ENCODE assay signal across 18 mouse cellular contexts in the genomic region with DNA sequence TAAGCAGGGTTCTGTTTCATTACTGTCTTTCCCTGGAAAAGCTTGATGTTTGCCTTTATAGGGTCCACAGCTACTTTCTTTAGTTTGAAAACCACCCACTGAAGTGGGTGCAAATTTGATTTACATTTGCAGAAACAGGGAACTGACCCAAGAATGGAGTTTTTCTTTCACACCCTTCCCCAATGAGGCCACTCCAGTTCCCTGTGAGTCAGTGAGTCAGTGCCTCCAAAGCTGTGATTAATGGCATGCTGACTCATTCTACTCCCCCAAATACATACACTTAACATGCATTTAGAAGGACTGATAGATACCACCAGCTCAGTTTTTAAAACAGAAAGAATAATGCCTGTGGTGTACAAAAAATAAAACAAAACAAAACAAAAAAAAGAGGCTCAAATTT.
"Had no signal": no experiment of that assay in that cellular context is flagged by ENCODE, and none has a peak within 500 bp of the region (broad histone marks: within the 10 kb centered on the region; RNA-seq: fewer than 3 reads in every experiment).

No protein-coding gene starts in this region.

- H3K4me1 ChIP-seq: limb, embryonic 13.5 days; liver, embryonic 12.5 days; liver, embryonic 15.5 days; lung, embryonic 15.5 days had no signal

- DNase-seq: kidney, adult 2 months; kidney, postnatal 25 days; layer of hippocampus, adult 9-11 months; left cerebral cortex, postnatal 4 days; liver; lung, adult 18-20 months; lung, postnatal 10 days; lung, postnatal 4 days; midbrain, embryonic 14.5 days; thymus, adult 18-20 months; thymus, postnatal 36 days had no signal

- H3K27ac ChIP-seq: kidney, postnatal 0 days; layer of hippocampus, adult 2 months; left cerebral cortex, adult 2 months; limb, embryonic 13.5 days; liver, embryonic 12.5 days; liver, embryonic 15.5 days; lung, embryonic 15.5 days had no signal

- H3K4me3 ChIP-seq: layer of hippocampus, adult 2 months; left cerebral cortex, adult 2 months; limb, embryonic 13.5 days; liver, embryonic 12.5 days; liver, embryonic 15.5 days; lung, embryonic 15.5 days had no signal
